Mouse (Mus musculus) forelimb bud, embryonic 11.5 days (tissue): ENCODE data around the gene Cdk2.

ENCODE experiments used
- DNase-seq: peaks from one replicate; pipeline ENCODE4 v3.0.0-alpha.2; 2012; ENCODE audit warnings: low read depth, low spot score

The Cdk2 gene

DNA sequence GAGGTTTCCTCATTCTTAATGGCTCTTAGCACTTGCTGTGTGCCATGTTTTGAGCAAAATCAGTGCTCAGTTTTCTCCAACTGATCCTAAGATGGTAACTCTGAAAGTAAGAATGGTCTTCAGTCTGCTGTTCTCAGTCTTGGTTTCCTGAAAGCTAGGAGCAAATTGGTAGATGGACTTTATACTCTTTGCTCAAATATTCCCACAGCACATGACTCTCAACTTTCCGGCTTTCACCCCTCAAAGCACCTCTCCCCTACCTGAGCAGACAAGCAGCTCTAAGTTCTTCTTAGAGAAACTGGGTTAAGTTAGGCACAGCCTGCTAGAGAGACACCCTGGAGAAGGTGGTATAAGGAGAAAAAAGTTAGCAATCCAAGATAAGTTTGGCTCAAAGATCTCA, 48.1 kb downstream of the Cdk2 start:
- DNase-seq: no peak

DNA sequence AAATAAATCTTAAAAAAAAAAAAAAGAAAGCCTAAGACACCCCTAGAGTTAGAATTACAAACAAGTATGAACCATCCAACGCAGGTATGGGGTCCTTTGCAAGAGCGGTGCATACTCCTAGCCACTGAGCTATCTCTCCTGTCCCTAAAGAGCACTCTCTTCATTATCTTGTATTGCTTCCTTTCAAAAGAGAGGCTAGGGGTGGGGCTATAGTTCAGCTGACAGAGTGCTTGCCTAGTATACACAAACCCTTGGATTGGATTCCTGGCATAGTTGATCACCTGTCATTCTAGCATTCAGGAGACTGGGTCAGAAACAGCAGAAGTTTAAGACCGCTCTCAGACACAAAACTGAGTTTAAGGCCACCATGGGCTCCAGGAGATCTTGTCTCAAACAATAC, 49.6 kb downstream of the Cdk2 start:
- no peak for DNase-seq

DNA sequence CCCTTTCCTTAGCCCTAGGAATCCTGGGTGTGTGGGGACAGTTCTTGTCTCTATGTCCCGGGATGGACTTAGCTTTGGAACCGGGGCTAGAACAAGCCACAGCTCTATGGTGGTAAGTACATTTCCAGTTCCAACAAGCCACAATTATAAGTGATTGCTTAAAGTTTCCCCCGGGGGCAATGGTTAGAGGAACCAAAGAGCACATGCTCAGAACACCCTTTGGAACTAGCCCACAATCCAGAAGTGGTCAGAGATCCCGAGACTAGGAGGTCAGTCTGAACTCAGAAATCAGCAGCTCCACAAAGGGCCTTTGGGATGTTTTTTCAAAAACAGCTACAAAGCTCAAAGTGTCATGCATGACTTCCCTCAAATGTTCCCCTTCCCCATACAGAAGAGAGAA, 51.0 kb downstream of the Cdk2 start:
- DNase-seq: no peak
